Mouse (Mus musculus): ENCODE results near the gene Nt5dc2.

The Nt5dc2 gene

GRCm38 (mm10) chr14:31130236-31131220 is at the start of gene Nt5dc2:
Gene Nt5dc2 (plus strand): TSS chr14:31131053.
- DNase-seq (ENCODE audit: low read depth): peak; percentile 79

DNA sequence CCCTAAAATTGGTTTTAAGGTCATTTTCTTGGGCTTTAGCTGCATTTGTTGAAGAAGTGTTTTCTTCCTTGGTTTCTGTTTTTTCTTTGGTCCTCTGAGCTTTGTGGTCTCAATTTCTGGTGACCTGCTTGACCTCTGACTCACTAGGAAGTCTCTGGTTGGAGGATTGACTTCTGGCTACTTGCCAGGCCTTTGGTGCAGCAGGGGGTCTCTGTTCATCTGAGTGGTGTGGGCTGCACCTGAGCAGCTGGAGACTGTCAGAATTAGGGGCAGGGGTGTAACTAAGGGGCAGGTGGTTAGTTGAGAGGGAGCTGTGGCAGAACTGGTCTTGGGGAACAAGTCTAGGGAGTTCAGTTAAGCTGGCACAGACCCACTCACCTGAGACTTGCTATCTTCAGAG is 49.7 kb upstream of the Nt5dc2 start:
- no peak for DNase-seq (ENCODE audit: low read depth)

DNA sequence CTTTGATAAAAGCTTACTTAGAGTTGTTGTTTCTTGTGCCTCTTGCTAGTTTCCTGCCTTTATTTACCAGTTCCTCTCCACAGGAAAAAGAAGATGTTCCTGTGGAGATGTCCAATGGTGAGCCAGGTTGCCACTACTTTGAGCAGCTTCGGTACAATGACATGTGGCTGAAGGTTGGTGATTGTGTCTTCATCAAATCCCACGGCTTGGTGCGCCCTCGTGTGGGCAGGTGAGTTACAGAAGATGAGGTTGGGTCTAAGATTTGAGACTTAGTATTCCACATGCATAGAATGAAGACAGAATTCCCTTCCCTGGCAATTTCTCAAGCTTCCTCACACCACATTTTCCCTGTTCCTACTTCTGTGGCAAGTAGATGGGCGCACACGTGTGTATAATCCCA is 43.4 kb upstream of the Nt5dc2 start:
- no peak for DNase-seq (ENCODE audit: low read depth)

DNA sequence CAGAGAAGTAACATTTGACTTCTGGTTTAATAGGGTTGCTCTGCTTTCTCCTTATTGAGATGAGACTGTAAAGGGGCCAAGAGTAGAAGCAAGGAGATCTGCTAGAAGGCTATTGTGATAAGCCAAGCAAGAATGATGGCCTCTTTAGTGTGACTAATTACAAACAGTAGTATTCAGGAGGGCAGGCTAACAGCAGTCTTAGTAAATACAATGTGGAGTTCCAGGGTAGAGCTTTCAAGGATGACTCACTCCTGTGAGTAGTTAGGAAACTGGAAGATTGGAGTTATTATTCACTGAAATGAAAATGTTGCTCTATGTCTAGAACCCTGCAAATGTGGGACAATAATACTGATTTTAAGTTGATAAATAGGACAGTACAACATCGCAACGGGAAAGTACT is 42.3 kb upstream of the Nt5dc2 start:
- DNase-seq (ENCODE audit: low read depth): no peak

DNA sequence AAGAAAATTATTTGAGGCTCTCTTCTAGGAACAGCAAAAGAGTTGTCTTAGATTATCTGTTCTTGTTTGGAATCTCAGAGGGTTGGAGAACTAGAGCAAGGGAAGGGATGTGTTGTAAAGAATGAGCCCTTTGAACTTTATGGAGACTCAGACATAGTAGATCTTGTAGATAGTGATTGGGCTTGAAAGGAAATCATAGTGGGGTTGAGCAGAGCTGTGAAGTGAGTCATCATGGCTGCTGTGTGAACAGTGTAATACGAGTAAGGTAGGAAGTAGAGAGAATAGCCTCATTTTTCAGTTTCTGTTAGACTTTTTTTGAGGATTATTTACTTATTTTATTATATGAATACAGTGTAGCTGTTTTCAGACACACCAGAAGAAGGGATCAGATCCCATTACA is 40.9 kb upstream of the Nt5dc2 start:
- no peak for DNase-seq (ENCODE audit: low read depth)

GRCm38 (mm10) chr14:31105156-31105555 is 25.7 kb upstream of the Nt5dc2 start:
- DNase-seq (ENCODE audit: low read depth): no peak

DNA sequence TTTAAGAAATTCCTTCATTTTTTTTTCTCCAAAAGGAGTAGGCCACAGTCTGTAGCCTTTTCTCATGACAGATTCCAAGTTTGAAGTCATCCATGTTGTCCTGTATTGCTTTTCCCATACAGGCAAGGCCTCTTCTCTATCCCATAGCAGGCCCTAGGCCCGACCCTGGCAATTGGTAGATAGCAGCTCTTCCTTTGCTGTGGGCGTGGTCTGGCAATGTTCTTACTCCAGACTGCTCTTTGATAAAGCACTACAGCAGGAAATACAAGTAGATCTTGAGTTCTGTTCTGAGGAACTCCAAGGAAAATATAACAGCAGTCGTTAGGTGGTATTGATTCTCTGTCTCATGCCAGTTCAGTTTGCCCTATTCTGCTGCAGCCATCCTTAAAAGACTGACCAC is 20.2 kb upstream of the Nt5dc2 start:
- no peak for DNase-seq (ENCODE audit: low read depth)

DNA sequence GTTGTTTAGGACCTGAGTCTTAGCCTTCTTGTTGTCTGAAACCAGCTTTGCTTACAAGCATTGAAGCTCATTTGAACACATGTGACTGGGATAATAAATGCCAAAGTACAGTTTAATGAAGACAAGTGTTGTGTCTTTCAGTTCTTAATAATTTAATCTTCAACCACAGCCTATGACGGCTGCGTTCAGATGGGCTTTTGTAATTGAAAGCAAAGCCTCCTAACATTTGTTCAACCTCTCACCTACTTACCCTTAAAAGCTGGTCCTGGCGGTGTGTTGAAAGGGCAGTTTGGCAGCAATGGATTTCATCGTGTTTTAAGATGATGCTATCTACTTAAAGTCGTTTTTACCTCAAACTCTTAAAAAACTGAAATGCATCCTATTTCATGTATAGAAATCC is 18.7 kb upstream of the Nt5dc2 start:
- DNase-seq (ENCODE audit: low read depth): no peak

GRCm38 (mm10) chr14:31114011-31114410 is 16.8 kb upstream of the Nt5dc2 start:
- DNase-seq (ENCODE audit: low read depth): no peak

GRCm38 (mm10) chr14:31115522-31115921 is 15.3 kb upstream of the Nt5dc2 start:
- DNase-seq (ENCODE audit: low read depth): no peak

GRCm38 (mm10) chr14:31125106-31126075 is 5.5 kb upstream of the Nt5dc2 start:
- DNase-seq (ENCODE audit: low read depth): no peak

DNA sequence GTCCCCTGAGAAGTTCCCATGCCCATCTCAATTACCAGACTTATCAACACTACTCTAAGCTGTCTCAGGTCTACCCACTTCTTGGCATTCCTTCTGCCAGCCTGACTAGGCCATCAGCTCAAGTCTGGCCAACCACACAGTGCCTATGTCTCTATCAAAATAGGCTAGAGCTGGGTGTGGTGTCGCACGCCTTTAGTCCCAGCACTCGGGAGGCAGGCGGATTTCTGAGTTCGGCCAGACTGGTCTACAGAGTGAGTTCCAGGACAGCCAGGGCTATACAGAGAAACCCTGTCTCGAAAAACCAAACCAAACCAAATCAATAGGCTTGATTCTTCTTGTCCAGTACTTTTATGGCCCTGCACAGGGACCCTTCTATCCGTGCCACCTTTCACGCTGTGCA is 4.0 kb upstream of the Nt5dc2 start:
- DNase-seq (ENCODE audit: low read depth): no peak

DNA sequence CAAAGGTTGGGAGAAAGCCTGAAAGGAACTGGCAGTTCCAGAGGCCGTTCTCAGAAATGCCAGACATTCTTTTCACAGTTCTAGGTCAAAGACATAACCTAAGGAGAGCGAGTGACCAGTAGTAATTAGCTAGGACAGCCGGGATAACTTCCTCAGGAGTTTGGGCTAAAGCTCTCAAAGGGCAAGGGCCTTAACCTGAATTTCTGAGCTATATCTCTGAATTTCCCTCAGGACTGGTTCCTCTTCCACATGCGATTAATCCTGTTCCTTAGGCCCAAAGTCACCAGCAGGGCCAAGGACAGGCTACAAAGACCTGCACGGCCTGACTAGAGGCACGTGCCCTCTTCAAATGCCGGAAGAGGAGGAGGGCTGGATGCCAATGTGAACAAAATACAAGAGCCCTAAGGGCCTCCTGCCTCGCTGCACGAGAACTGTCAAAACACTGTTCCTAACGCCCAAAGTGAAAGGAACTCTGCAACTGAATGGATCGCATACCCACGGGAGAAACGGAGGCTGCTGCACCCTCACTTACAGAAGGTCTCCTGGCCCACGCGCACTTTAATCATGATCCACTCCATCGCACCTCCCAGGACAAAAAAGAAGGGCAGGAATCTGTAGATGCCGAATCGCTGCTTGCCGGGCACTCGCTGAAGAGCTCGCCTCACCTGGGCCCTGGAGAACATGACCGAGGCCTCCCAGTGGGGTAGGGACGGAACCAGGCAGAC is 2.6 kb upstream of the Nt5dc2 start:
- peak; percentile 43 for DNase-seq (ENCODE audit: low read depth)

GRCm38 (mm10) chr14:31128826-31129219 is 2.0 kb upstream of the Nt5dc2 start, which contains the start of gene Smim4:
Gene Smim4 (minus strand): TSS chr14:31128956.
- DNase-seq (ENCODE audit: low read depth): peak; percentile 99

DNA sequence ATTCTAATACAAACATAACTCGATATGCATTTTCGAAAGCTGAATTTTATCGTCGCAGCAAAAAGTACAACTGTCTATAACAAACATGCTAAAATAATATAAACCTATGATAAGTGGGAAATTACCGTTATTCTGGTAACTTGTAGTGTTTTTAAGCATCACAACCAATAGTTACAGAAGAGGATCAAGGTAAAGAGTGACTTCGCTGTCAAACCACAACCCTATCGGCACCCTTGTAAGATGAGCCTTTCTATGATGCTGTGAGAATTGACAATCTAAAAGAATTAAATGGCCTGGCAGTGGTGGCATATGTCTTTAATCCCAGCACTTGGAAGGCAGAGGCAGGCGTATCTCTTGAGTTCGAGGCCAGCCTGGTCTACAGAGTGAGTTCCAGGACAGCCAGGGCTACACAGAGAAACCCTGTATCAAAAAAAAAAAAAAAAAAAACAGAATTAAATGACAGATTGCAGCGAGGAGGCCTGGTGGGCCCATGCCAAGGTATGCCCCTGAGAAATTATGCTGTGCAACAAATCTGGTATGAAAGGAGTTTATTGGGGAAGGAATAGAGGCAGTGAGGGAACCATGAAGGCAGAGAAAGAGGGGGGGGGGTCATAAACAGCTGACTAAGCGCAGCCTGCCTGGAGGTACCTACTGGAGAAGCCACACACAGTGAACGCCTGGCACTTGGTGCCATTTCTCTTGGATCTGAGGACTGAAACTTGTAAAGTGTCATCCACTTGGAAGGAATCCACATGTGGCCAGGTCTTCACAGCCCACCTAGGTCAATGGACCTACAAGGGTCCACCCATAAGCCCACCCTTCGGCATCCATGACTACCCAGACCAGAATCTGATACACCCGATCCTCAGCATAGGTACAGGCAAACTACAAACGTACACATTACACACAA is 1.3 kb upstream of the Nt5dc2 start:
- DNase-seq (ENCODE audit: low read depth): no peak

- no peak for DNase-seq (ENCODE audit: low read depth)
These were observed 494 bp downstream of the Nt5dc2 start for GRCm38 (mm10) chr14:31131272-31131821.

DNA sequence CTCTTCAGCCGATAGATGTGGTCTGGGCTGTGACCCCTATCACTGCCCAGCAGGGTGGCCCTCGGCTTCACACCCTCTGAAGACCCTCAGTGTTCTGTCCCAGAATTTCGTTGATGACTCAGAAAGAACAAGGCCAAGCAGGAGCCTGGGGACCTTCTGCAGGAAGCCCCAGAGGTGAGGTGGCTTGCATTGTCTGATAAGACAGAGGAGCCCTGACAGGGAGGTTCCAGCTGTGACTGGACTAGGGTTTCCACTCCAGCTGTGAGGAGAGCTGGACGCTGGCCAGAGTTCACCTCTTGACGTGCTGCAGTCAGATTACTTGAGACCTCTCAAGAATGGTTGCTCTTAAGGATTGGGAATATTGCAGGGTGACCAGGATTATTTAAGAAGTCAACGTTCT is 1.2 kb downstream of the Nt5dc2 start:
- no peak for DNase-seq (ENCODE audit: low read depth)

- DNase-seq (ENCODE audit: low read depth): no peak
These were observed 1.7 kb downstream of the Nt5dc2 start for GRCm38 (mm10) chr14:31132491-31132975.

GRCm38 (mm10) chr14:31133023-31133665 is 2.3 kb downstream of the Nt5dc2 start:
- DNase-seq (ENCODE audit: low read depth): no peak

All from c-Kit-positive CD71-negative TER-119-negative erythroid progenitor cells, embryonic 14.5 days (primary cell).